Mouse (Mus musculus) kidney, adult 11 months (tissue): ENCODE results near the gene Ube2g1.
"Not testable (repeated sequence)": the region's sequence is repeated elsewhere in the genome, so short reads cannot be mapped to it uniquely, and the experiment has no call there.

Source experiments
- DNase-seq: peaks from one replicate; pipeline ENCODE4 v3.0.0; 2022

The Ube2g1 gene

DNA sequence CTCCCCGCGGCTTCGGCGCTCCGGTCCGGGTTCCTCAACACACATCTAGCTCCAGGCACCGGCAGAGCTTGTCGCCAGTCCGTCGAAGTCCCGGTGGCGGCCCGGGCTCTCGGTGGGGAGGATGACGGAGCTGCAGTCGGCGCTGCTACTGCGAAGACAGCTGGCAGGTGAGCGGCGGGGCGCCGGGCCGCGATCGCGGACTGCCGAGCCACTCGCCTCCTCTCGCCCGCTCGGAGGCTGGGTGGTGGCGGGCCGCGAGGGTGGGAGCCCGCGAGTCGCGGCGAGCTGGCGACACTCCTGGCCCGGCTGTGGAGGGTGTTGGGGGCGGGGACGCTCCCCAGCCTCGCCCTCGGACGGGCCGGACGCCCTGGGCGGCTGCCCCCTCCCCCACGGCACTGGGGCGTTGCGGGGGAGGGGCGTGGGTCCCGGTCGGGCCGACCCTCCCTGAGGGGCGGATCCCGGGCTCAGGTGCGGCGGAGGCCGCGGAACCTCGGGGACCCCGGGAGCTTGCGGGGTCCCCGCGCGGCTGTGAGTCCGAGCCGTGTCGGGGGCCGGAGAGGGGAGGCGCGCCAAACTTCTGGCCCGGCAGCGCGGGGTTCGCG lies 487 bp downstream of the Ube2g1 start:
- DNase-seq = peak; percentile 83

DNA sequence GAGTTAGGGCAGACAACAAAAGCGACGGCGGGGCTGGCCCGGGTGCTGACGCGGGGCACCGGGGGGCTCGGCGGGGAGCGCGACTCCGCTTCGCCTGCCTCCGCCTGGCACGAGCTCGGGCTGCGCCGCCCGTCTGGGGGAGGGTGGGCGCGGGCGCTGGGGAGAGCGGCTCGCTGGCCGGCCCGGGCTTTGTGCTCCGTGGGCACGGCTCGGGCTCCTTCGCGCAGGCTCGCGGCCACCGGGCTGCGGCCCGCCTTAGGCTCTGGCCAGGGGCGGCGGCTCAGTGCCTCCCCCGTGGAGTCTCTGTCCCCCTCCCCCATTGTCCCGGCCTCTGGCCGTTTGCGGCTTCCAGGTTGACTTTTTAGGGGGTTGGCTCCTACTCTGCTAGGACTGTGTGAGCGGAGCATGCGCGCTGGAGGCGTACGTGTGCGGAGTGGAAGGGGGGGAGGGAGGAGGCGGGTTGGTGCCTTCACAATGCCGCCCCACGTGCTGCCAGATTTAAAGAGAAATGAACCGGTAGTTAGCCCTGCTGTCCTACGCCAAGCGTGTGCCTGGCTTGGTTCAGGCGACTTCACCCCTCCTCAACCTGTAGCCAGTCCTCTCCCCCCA lies 1.1 kb downstream of the Ube2g1 start:
- peak; percentile 95 for DNase-seq

DNA sequence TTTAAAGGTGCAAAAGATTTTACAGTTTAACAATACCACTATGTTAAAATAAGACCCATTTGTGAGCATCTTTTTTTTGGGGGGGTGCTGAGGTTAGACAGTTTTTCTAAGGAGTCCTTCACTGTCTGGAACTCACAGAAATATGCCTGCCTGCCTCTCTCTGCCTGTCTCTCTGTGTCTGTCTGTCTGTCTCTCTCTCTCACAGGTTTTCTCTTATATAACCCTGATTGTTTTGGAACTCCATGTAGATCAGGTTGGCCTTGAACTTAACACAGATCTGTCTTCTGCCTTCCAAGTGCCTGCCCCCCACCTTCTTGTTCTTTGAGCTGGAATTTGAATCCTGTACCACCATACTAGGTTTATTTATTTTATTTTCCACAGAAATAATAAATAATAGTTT lies 2.2 kb downstream of the Ube2g1 start:
- DNase-seq = no peak

GRCm38 (mm10) chr11:72614336-72614735 lies 7.3 kb downstream of the Ube2g1 start:
- DNase-seq = not testable (repeated sequence)

DNA sequence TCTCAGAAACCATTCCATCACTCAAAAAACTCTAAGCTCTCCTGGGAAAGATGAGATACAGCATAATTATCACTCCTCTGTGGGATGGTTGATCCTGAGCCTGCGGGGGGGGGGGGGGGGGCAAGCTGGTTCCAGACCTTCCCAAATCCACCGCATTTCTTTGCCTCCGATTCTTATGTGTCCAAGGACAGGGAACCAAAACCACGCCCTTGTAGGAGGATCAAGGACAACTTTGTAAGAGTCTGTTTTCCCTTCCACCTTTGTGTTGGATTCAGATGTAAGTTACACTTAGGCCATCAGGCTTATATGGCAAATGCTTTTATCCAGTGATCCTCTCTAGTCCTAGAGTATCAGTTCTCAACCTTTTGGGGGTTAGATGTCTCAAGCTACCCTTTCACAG lies 8.8 kb downstream of the Ube2g1 start:
- DNase-seq = no peak

DNA sequence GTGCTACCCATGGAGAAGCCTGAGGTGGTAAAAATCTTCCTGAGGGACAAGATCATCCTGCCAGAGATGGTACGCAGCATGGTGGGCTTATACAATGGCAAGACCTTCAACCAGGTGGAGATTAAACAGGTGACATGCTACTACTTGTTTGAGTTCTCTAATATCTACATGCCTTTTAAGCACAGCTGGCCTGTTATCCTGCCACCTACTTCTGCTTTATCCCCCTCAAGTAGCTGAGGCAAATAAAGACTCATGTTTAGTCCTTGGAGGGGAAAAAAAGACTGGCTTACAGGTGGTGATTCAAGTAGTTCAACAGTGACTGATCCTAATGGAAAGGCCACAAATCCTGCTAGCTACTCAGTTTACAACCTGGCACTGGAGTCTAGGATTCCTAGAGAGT lies 11.4 kb downstream of the Ube2g1 start:
- no peak for DNase-seq

GRCm38 (mm10) chr11:72642730-72643129 lies 35.6 kb downstream of the Ube2g1 start:
- DNase-seq = no peak

DNA sequence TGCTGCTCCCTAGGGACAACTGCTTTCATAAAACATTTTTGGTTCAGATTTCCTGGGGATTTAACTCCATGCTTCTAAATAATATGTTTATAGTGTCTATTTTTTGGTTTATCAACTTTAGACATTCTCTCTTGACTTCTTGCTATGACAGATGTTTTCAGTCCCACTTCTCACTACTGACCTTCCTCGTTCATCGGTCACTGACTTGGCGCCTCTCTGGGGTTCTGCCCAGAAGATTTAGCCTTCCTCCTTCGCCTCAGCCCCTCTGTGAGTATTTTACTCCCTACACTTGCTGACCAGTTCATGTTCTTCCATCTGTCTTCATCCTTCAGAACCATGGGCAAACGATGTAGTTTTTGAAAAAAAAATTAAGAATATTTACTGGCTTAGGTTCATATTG lies 38.3 kb downstream of the Ube2g1 start:
- no peak for DNase-seq

GRCm38 (mm10) chr11:72650347-72650746 lies 43.3 kb downstream of the Ube2g1 start:
- no peak for DNase-seq

DNA sequence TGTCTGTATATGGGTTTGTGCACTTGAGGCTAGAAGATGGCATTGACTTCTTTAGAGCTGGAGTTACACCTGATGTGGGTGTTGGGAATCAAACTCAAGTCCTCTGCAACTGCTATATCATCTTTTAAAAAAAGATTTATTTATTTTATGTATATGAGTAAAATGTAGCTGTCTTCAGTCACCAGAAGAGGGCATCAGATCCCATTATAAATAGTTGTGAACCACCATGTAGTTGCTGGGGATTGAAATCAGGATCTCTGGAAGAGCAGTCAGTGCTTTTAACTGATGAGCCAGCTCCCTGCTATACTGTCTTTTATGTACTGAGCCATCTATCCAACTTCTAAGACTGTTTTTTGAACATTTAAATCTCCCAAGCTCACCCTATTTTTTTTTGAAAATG lies 52.8 kb downstream of the Ube2g1 start:
- no peak for DNase-seq

GRCm38 (mm10) chr11:72660359-72660758 lies 53.3 kb downstream of the Ube2g1 start:
- DNase-seq = no peak

GRCm38 (mm10) chr11:72664641-72665040 lies 57.6 kb downstream of the Ube2g1 start:
- DNase-seq = no peak

GRCm38 (mm10) chr11:72670634-72671033 lies 63.6 kb downstream of the Ube2g1 start:
- DNase-seq = no peak

GRCm38 (mm10) chr11:72671294-72671988 lies 64.4 kb downstream of the Ube2g1 start:
- no peak for DNase-seq

DNA sequence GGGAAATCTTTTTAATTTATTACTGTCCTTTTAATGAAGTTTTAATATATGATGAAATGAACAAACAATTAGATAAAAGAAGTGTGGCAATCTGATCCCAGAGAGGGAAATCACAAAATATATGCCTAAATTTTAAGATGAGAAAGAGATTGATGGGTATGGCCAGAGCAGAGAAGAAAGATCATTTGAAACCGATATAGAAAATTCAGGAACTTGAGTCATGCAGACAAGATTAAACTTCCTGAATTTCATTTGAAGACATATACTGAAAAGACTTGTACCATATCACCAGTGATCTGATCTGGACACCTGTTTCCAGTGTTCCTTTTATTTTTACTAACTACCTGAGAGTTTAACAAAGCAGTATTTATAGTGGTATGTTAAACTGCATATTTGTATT lies 65.4 kb downstream of the Ube2g1 start:
- no peak for DNase-seq

DNA sequence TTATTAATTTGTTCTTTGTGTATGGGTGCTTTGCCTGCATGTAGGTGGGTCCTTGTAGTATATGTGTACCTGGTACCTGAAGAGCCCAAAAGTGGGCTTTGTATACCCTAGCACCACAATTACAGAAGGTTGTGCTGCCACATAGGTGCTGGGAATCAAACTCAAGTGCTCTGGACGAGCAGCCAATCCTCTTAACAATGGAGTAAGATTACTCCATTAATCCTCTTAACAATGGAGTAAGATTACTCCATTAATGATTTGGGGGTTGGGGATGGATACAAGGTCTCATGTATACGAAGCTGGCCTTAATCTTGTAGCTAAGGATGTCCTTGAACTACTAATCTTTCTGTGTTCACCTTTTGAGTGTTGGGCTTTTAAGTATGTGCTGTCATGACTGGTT lies 68.2 kb downstream of the Ube2g1 start:
- no peak for DNase-seq

GRCm38 (mm10) chr11:72680726-72681125 lies 73.6 kb downstream of the Ube2g1 start:
- DNase-seq = no peak

DNA sequence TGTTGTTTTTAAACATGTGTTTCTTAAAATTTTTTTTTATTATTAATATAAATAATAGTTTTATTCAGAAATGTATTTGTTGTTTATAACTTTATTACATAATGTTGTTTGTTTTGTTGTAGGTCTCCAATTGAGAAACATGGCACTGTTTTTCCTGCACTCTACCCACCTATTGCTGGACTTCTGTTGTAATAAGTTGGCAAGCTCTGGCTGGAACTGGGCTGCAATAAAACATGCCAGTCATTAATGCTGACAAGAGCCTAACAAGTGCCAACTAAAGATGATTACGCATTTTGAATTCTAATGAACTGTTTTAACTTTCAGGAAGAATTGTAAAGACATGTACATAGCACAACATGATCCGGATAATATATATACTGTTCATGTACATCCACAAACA lies 76.3 kb downstream of the Ube2g1 start:
- no peak for DNase-seq

- no peak for DNase-seq
Observed at GRCm38 (mm10) chr11:72686697-72687096, 79.6 kb downstream of the Ube2g1 start.

DNA sequence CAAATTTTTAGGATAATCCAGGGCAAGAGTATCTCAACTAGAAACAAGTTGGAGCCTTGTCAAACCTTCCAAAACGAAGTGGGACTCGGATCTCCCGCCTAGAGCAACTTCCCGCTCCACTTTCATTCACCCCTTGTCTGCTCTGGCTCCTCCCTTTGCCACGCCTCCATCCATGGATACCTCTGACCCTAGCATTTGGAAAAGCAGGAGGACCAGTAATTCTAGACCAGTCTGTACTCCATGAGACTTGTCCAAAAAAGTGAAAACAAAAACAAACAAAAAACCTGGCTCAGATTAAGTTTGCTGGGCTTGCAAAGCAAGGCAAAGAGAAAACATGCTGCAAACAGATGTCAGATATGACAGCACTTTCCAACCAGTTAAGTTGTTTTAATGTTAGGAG lies 81.2 kb downstream of the Ube2g1 start:
- DNase-seq = no peak

DNA sequence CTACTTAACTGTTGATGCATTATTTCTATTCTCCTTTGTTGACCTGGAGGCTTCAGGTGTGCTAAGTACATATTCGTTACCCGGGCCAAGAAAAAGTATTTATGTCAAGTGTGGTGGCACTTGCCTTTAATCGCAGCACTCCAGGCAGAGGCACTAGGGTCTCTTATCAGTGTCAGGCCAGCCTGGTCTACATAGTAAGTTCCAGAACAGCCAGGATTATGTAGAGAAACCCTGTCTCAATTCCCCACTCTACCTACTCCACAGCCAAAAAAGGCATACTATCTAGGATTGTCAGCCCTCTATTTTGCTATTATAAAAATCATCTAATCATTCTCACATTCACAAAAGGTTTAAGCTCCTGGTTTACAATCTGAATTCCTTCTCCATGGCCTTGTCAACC lies 82.0 kb downstream of the Ube2g1 start:
- DNase-seq = no peak

- peak; percentile 95 for DNase-seq
Observed at GRCm38 (mm10) chr11:72689551-72690510, 82.7 kb downstream of the Ube2g1 start, which contains the start of gene Ankfy1. Ankfy1 (plus strand) TSS chr11:72690006.

- no peak for DNase-seq
Observed at GRCm38 (mm10) chr11:72692353-72692752, 85.3 kb downstream of the Ube2g1 start.
